Mouse (Mus musculus) lung, postnatal 36 days (tissue): ENCODE measurements around the gene Olfr136.

Source experiments
- DNase-seq: peaks from one replicate; pipeline ENCODE4 v3.0.0; 2022; ENCODE audit warnings: mixed read lengths

Gene Olfr136

GRCm38 (mm10) chr17:38329531-38329930 is at the start of gene Olfr136:
Olfr136 (plus strand) TSS chr17:38329831.
- DNase-seq: no peak

- DNase-seq: no peak
Measured at GRCm38 (mm10) chr17:38307470-38307869, 22.2 kb upstream of the Olfr136 start, which contains the start of gene Olfr137. Olfr137 (minus strand) TSS chr17:38307570.
